Mouse (Mus musculus) limb, embryonic 15.5 days (tissue): ENCODE results near the gene Pde9a. TPM values are rescaled to one million over a fixed set of nuclear protein-coding genes. Genes with fewer than 3 reads are reported as not detected.

Experiments
- ATAC-seq: fragments of 200-750 bp; cut with Nextera tagmentation; 2 replicates; pipeline ENCODE4 v1.8.0; 2017; ENCODE audit warnings: low read depth, moderate TSS enrichment; ENCODE audit not compliant: insufficient number of reproducible peaks, low FRiP score, low TSS enrichment
- H3K27ac ChIP-seq: fragments of 300-500 bp; sonication (generic); 2 replicates; pipeline ENCODE4 v1.5.1; 2015; ENCODE audit warnings: moderate library complexity, mild to moderate bottlenecking, inconsistent platforms
- H3K27me3 ChIP-seq: fragments of 300-500 bp; sonication (generic); 2 replicates; pipeline ENCODE4 v1.6.1; 2015; ENCODE audit warnings: inconsistent platforms
- H3K36me3 ChIP-seq: fragments of 300-500 bp; sonication (generic); 2 replicates; pipeline ENCODE4 v1.6.1; 2015; ENCODE audit warnings: inconsistent platforms
- H3K4me1 ChIP-seq: fragments of 300-500 bp; sonication (generic); 2 replicates; pipeline ENCODE4 v1.6.1; 2015; ENCODE audit warnings: inconsistent platforms
- H3K4me2 ChIP-seq: fragments of 300-500 bp; sonication (generic); 2 replicates; pipeline ENCODE4 v1.6.1; 2015; ENCODE audit warnings: mild to moderate bottlenecking, inconsistent platforms
- H3K4me3 ChIP-seq: fragments of 300-500 bp; sonication (generic); 2 replicates; pipeline ENCODE4 v1.5.1; 2015; ENCODE audit warnings: mild to moderate bottlenecking, inconsistent platforms
- H3K9ac ChIP-seq: fragments of 300-500 bp; sonication (generic); 2 replicates; pipeline ENCODE4 v1.6.1; 2015; ENCODE audit warnings: inconsistent platforms
- H3K9me3 ChIP-seq: fragments of 300-500 bp; sonication (generic); 2 replicates; pipeline ENCODE4 v1.6.1; 2016; ENCODE audit warnings: inconsistent platforms
- WGBS: fragments of 180-500 bp; shearing (Covaris S2); methylation state at CpG from one replicate; pipeline ENCODE4 v1.1.7; 2015; 5-methylcytosine and 5-hydroxymethylcytosine counted together
- polyA plus RNA-seq: library from polyadenylated mRNA; unstranded; fragments of >200 nt; fragmentation: Nextera tagmentation; extraction: Ambion mirVana; gene quantifications from 2 replicates; pipeline ENCODE4 v1.2.1, GENCODE M21; 2015

Pde9a gene
- polyA plus RNA-seq, 1 experiment from 2014 or later: 23.9 TPM

- Histone ChIP-seq H3K27ac (no peak overlapping the region), H3K36me3 (peaks cover 55% of the 10 kb centered on the region)
- 98% methylated on average over 3 of the region's 3 CpGs for WGBS
Measured at GRCm38 (mm10) chr17:31525816-31526215, 139.8 kb downstream of the Pde9a start.

More at GRCm38 (mm10) chr17:31525816-31526215, 139.8 kb downstream of the Pde9a start:
- Histone ChIP-seq H3K27me3 (no peaks in the 10 kb centered on the region), H3K9ac (no peak overlapping the region), H3K9me3 (no peaks in the 10 kb centered on the region), H3K4me2 (no peak overlapping the region), H3K4me1 (peaks cover 14% of the 10 kb centered on the region), H3K4me3 (no peak overlapping the region)
- no peak for ATAC-seq

Other genes starting within 250 kb of the Pde9a start
- not detected in 2 replicates for gene Tff2, start 241.9 kb upstream of the Pde9a start, polyA plus RNA-seq
- gene Tff1, start 220.9 kb upstream of the Pde9a start, polyA plus RNA-seq: not detected in 2 replicates
- gene Tmprss3, start 187.2 kb upstream of the Pde9a start, polyA plus RNA-seq: 0.06 TPM in 1 of 2 replicates, not detected in the other
- gene Ubash3a, start 178.3 kb upstream of the Pde9a start, polyA plus RNA-seq: 0.32 and 0.82 TPM in 2 replicates
- 0.57 and 0.70 TPM in 2 replicates for gene Rsph1, start 108.8 kb upstream of the Pde9a start, polyA plus RNA-seq
- 3.3 and 4.0 TPM in 2 replicates for gene Slc37a1, start 99.4 kb upstream of the Pde9a start, polyA plus RNA-seq
- gene Wdr4, start 133.8 kb downstream of the Pde9a start, polyA plus RNA-seq: 33.8 and 35.2 TPM in 2 replicates
- 251 and 280 TPM in 2 replicates for gene Ndufv3, start 133.9 kb downstream of the Pde9a start, polyA plus RNA-seq
- gene Pknox1, start 178.5 kb downstream of the Pde9a start, polyA plus RNA-seq: 30.8 and 32.2 TPM in 2 replicates